Mouse (Mus musculus) G1E (cell line): ENCODE data around the gene Ngdn.

Experiments used
- CTCF ChIP-seq: IDR thresholded peaks from 2 replicates; pipeline ENCODE4 v1.5.1; 2012; ENCODE audit warnings: low read depth, low read length, inconsistent platforms, mixed read lengths
- POLR2AphosphoS5 ChIP-seq: IDR thresholded peaks from 2 replicates; pipeline ENCODE4 v1.6.1; 2012; ENCODE audit warnings: low read depth, low read length, inconsistent platforms; ENCODE audit not compliant: insufficient replicate concordance
- TAL1 ChIP-seq: conservative IDR thresholded peaks from 2 replicates; pipeline ENCODE4 v1.6.1; 2012; ENCODE audit warnings: low read depth, low read length, inconsistent platforms, mixed read lengths

DNA sequence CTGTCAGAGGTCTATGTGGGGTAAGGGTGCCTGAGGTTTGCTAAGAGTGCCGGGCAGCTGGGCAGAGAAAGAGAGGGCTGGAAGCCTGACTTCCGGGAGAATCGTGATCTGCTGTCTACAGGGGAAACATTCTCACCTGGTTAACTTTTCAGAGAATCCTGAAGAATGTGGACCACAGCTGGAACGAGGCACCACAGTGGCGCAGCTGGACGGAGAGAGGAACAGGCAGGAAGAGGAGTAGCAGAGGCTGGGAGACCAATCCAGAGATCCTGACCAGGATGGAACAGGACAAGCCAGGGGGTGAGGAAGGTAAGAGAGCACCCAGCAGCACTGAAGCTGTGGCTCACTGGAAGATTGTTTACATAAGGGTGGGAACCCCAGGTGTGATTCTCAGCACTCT is 49.6 kb upstream of the Ngdn start:
- TF ChIP-seq TAL1 (no peak), CTCF (no peak), POLR2AphosphoS5 (no peak)
